Mouse (Mus musculus) cerebellum, postnatal 4 days (tissue): ENCODE data around the gene Upk2.
"Not testable (repeated sequence)": the region's sequence is repeated elsewhere in the genome, so short reads cannot be mapped to it uniquely, and the experiment has no call there.

Source experiments
- DNase-seq, 2 experiments: peaks; one replicate each; pipeline ENCODE4 v3.0.0; 2022; ENCODE audit warnings: low spot score in 2 of 2, mixed read lengths in 1 of 2

Upk2 gene

GRCm38 (mm10) chr9:44408693-44409092 lies 46.1 kb downstream of the Upk2 start:
- not testable (repeated sequence) for DNase-seq

GRCm38 (mm10) chr9:44407752-44408097 lies 47.1 kb downstream of the Upk2 start:
- no peak for DNase-seq

GRCm38 (mm10) chr9:44406906-44407751 lies 47.6 kb downstream of the Upk2 start, which contains the start of the genes Rps25 and Trappc4:
TSS of gene Rps25 (plus strand) at chr9:44407139.
TSS of gene Trappc4 (minus strand) at chr9:44407600.
- peak; percentile 75 to 89 for DNase-seq

GRCm38 (mm10) chr9:44405011-44405410 lies 49.8 kb downstream of the Upk2 start:
- DNase-seq: no peak
